20 mouse cellular contexts compared by ENCODE assay signal in the genomic region with DNA sequence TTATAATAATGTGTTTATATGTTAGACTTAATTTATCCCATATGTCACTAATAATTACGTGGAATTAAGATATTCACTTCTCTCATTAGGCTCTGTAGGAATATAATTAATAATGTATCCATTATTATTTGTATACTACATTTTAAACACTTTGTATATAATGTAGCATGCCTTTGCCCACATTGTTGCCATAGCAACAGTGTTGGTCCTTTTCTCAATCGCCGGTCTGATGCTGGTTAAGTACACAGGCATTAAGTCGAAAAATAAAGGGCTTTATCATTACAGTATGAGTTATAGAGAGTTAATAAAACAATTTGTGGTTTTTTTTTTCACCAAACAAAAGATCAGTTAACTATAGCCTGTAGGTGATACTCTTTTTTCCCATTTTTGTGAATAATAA.
"Had no signal": no experiment of that assay in that cellular context is flagged by ENCODE, and none has a peak within 500 bp of the region (broad histone marks: within the 10 kb centered on the region; RNA-seq: fewer than 3 reads in every experiment).

No protein-coding gene starts in this region.

- H3K4me3 ChIP-seq: layer of hippocampus, adult 2 months; limb, embryonic 12.5 days; liver, embryonic 13.5 days; lung, embryonic 15.5 days; megakaryocyte, embryonic 14.5 days; myocyte; neural tube, embryonic 12.5 days had no signal

- H3K36me3 ChIP-seq: limb, embryonic 12.5 days; liver, embryonic 13.5 days; lung, embryonic 15.5 days; neural tube, embryonic 12.5 days had no signal

- H3K9ac ChIP-seq: limb, embryonic 12.5 days; liver, embryonic 13.5 days; liver, postnatal 0 days; lung, embryonic 15.5 days; neural tube, embryonic 12.5 days had no signal

- H3K4me1 ChIP-seq: limb, embryonic 12.5 days; liver, embryonic 13.5 days; lung, embryonic 15.5 days; neural tube, embryonic 12.5 days had no signal

- H3K4me2 ChIP-seq: limb, embryonic 12.5 days; liver, embryonic 13.5 days; lung, embryonic 15.5 days; neural tube, embryonic 12.5 days had no signal

- H3K27me3 ChIP-seq: limb, embryonic 12.5 days; liver, embryonic 13.5 days; lung, embryonic 15.5 days; megakaryocyte, embryonic 14.5 days; neural tube, embryonic 12.5 days had no signal

- H3K27ac ChIP-seq: kidney, postnatal 0 days; layer of hippocampus, adult 2 months; limb, embryonic 12.5 days; liver, embryonic 13.5 days; lung, embryonic 15.5 days; macrophage; neural tube, embryonic 12.5 days had no signal

- DNase-seq: kidney, adult 11 months; kidney, adult 9 months; kidney, postnatal 4 days; liver; liver, embryonic 13.5 days; liver, postnatal 0 days; lung, postnatal 14 days; retina, postnatal 1 day; right cerebral cortex, postnatal 4 days; spleen, adult 18-20 months; thymus, adult 18-20 months; thymus, postnatal 14 days had no signal

- H3K9me3 ChIP-seq: limb, embryonic 12.5 days; liver, embryonic 13.5 days; lung, embryonic 15.5 days; megakaryocyte, embryonic 14.5 days; neural tube, embryonic 12.5 days had no signal

- ATAC-seq: liver, postnatal 0 days had no signal
